Mouse (Mus musculus): ENCODE measurements around the gene Amh.
"Not testable (repeated sequence)": the region's sequence is repeated elsewhere in the genome, so short reads cannot be mapped to it uniquely, and the experiment has no call there.

Amh gene

DNA sequence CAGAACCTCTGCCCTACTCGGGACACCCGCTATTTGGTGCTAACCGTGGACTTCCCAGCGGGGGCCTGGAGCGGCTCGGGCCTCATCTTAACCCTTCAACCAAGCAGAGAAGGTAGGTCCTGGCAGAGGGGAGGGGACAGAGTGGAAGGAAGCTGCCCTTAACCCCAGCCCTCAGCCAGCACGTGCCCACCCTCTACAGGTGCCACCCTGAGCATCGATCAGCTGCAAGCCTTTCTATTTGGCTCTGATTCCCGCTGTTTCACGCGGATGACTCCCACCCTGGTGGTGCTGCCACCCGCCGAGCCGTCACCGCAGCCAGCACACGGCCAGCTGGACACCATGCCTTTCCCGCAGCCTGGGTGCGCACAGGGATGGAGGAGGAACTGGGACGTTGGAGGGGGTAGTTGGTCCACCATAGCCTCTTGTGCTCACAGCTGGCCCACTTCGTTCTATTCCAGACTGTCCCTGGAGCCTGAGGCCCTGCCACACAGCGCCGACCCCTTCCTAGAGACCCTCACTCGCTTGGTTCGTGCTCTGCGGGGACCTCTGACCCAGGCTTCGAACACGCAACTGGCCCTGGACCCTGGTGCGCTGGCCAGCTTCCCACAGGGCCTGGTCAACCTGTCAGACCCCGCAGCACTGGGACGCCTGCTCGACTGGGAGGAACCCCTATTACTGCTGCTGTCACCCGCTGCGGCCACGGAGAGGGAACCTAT lies 1.5 kb downstream of the Amh start:
- DNase-seq (ENCODE audit: low read depth in 2 of 2, low spot score in 2 of 2): no peak

- DNase-seq (ENCODE audit: low read depth in 2 of 2, low spot score in 2 of 2): peak in 1 of 2 experiments; percentile 25
Observed at GRCm38 (mm10) chr10:80807057-80807627, 2.1 kb downstream of the Amh start.

- no peak for DNase-seq (ENCODE audit: low read depth in 2 of 2, low spot score in 2 of 2)
Observed at GRCm38 (mm10) chr10:80808099-80808984, 3.3 kb downstream of the Amh start.

GRCm38 (mm10) chr10:80808985-80809632 lies 4.1 kb downstream of the Amh start:
- DNase-seq (ENCODE audit: low read depth in 2 of 2, low spot score in 2 of 2): no peak

DNA sequence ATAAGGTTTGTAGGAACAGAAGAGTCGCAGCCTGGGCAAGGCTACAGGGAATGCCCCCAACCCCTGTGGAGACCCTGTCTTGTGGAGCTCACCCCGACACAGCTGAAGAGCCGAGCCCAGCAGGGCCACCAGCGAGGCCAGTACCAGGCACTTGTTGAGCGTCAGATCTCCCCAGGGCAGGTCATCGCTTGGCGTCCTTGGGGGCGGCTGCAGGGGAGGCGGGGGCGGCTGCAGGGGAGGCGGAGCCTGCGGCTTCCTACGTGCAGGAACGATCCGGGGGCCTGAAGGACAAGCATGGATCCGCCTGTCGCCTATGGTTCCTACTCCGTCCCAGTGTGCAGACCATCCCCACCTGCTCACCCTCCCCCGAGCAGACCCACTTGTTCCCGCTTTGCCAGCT lies 5.0 kb downstream of the Amh start:
- DNase-seq (ENCODE audit: low read depth in 2 of 2, low spot score in 2 of 2): no peak

GRCm38 (mm10) chr10:80812391-80813041 lies 7.5 kb downstream of the Amh start:
- DNase-seq (ENCODE audit: low read depth in 2 of 2, low spot score in 2 of 2): no peak

GRCm38 (mm10) chr10:80813366-80813765 lies 8.3 kb downstream of the Amh start, which contains the start of gene Jsrp1:
TSS of gene Jsrp1 (minus strand) at chr10:80813498.
- DNase-seq (ENCODE audit: low read depth in 2 of 2, low spot score in 2 of 2): no peak

- no peak for DNase-seq (ENCODE audit: low read depth in 2 of 2, low spot score in 2 of 2)
Observed at GRCm38 (mm10) chr10:80814800-80815199, 9.8 kb downstream of the Amh start.

DNA sequence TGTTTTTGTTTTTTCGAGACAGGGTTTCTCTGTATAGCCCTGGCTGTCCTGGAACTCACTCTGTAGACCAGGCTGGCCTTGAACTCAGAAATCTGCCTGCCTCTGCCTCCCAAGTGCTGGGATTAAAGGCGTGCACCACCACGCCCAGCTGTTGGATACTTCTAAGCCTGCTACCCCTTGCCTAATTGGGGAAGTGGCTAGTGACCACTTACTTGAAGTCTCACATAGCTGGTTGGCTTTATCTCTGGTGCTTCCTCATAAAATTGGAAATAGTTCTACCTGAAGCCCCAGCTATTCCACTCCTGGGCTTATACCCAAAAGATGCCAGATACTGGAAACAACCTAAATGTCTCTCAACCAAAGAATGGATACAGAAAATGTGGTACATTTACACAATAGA lies 11.3 kb downstream of the Amh start:
- DNase-seq (ENCODE audit: low read depth in 2 of 2, low spot score in 2 of 2): not testable (repeated sequence)

DNA sequence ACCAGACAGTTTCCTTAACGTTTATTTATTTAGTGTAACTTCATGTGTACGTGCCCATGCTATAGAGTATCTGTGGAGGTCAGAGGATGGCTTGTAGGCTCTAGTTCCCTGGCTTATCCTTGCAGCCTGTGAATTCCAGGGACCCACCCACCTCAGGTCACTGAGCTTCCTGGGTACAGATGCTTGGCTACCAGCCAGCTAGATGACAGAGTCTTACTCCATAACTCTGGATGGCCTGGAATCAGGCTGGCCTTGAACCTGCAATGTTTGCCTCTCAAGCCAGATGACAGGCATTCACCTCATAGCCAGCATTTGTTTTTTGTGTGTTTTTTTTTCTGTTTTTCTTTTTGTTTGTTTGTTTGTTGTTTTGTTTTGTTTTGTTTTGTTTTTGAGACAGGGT lies 12.1 kb downstream of the Amh start:
- no peak for DNase-seq (ENCODE audit: low read depth in 2 of 2, low spot score in 2 of 2)

- not testable (repeated sequence) for DNase-seq (ENCODE audit: low read depth in 2 of 2, low spot score in 2 of 2)
Observed at GRCm38 (mm10) chr10:80817955-80818354, 12.9 kb downstream of the Amh start.

- no peak for DNase-seq (ENCODE audit: low read depth in 2 of 2, low spot score in 2 of 2)
Observed at GRCm38 (mm10) chr10:80818599-80819281, 13.7 kb downstream of the Amh start.

- no peak for DNase-seq (ENCODE audit: low read depth in 2 of 2, low spot score in 2 of 2)
Observed at GRCm38 (mm10) chr10:80819406-80819805, 14.4 kb downstream of the Amh start.

- DNase-seq (ENCODE audit: low read depth in 2 of 2, low spot score in 2 of 2): peak in 1 of 2 experiments; percentile 50
Observed at GRCm38 (mm10) chr10:80821991-80822390, 16.9 kb downstream of the Amh start.

DNA sequence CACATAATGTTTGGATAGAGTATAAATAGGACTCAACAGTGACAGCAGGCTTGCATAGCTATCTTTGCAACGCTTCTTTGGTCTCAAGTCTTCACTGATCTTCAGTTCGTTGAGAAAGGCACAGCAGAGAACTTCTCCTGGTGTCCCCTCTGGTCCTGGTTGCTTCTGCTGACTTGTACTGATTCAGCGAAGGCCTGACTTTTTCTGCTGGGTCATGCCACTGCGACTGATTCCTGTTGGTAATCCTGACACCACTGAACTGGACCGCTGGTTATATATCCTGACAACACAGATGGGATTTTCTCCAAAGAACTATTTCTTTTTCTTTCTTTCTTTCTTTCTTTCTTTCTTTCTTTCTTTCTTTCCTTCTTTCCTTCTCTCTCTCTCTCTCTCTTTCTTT lies 17.5 kb downstream of the Amh start:
- DNase-seq (ENCODE audit: low read depth in 2 of 2, low spot score in 2 of 2): no peak

GRCm38 (mm10) chr10:80823316-80823715 lies 18.3 kb downstream of the Amh start:
- DNase-seq (ENCODE audit: low read depth in 2 of 2, low spot score in 2 of 2): no peak

DNA sequence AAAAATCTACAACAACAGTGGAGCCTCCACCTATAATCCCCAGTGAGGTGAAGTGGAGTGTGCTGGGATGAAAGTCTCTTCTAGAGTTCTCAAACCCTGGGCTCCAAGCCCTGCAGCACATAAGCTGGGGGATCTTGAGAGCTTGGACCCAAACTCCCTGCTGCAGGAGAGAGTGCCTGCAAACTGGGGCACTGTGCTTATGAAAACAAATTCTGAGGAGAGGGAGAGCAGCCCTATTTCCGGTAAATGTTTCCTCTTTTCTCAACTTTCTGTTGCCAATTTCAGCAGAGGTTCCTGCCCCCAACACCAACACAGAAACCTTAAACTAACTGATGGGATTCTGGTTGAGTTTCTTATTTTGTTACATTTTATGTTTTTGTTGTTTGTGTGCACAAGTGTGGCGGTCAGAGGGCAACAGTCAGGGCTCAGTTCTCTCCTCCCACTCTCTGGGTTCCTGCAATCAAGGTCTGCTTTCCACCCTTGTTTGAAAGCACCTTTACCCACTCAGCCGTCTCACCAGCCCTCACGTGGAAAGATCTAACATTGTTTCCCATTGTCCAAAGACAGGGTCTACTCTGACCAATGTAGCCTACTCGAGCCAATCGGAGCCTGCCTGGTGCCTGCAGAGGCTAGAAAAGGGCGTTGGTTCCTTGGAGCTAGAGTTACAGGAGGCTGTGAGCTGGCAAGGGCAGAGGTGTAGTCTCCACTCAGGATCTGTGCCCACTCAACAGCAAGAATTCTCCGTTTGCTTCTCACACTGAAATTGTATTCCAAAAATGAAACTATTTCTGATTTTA lies 19.0 kb downstream of the Amh start:
- no peak for DNase-seq (ENCODE audit: low read depth in 2 of 2, low spot score in 2 of 2)

GRCm38 (mm10) chr10:80824827-80825226 lies 19.8 kb downstream of the Amh start:
- no peak for DNase-seq (ENCODE audit: low read depth in 2 of 2, low spot score in 2 of 2)
